Mouse (Mus musculus): ENCODE measurements at regions not wholly inside any gene's neighbourhood (a gene's known extent, or its start where the extent isn't known, plus 50 kb on each side); places are given as distances from the start of the nearest gene placed in this dataset.

GRCm38 (mm10) chr15:97141958-97142357 is 86.2 kb upstream of the Slc38a4 start:
- DNase-seq (ENCODE audit: extremely low spot score in 1 of 2, low spot score in 2 of 2): no peak
- intact Hi-C loops (cut with DNase I): no loop called here

GRCm38 (mm10) chr15:97138265-97138664 is 82.5 kb upstream of the Slc38a4 start:
- intact Hi-C loops (cut with DNase I): loop anchor here (5.0 kb wide), 2 partner anchors 171 to 186 kb away; no protein-coding TSS in a partner anchor
- DNase-seq (ENCODE audit: extremely low spot score in 1 of 2, low spot score in 2 of 2): no peak

GRCm38 (mm10) chr15:97135291-97135690 is 79.5 kb upstream of the Slc38a4 start:
- peak; percentile 50 to 51 for DNase-seq (ENCODE audit: extremely low spot score in 1 of 2, low spot score in 2 of 2)
- intact Hi-C loops (cut with DNase I): loop anchor here (5.0 kb wide), 2 partner anchors 168 to 183 kb away; no protein-coding TSS in a partner anchor

GRCm38 (mm10) chr15:97127771-97128170 is 72.0 kb upstream of the Slc38a4 start:
- no peak for DNase-seq (ENCODE audit: extremely low spot score in 1 of 2, low spot score in 2 of 2)
- intact Hi-C loops (cut with DNase I): no loop called here

- intact Hi-C loops (cut with DNase I): no loop called here
- DNase-seq (ENCODE audit: extremely low spot score in 1 of 2, low spot score in 2 of 2): no peak
These were observed 70.4 kb upstream of the Slc38a4 start for GRCm38 (mm10) chr15:97125836-97126822.

- intact Hi-C loops (cut with DNase I): no loop called here
- no peak for DNase-seq (ENCODE audit: extremely low spot score in 1 of 2, low spot score in 2 of 2)
These were observed 66.5 kb upstream of the Slc38a4 start for GRCm38 (mm10) chr15:97122263-97122662.

- no peak for DNase-seq (ENCODE audit: extremely low spot score in 1 of 2, low spot score in 2 of 2)
- intact Hi-C loops (cut with DNase I): no loop called here
These were observed 56.9 kb upstream of the Slc38a4 start for GRCm38 (mm10) chr15:97112452-97113200.

- DNase-seq (ENCODE audit: extremely low spot score in 1 of 2, low spot score in 2 of 2): no peak
- intact Hi-C loops (cut with DNase I): no loop called here
These were observed 55.8 kb upstream of the Slc38a4 start for GRCm38 (mm10) chr15:97111320-97112192.

- no peak for DNase-seq (ENCODE audit: extremely low spot score in 1 of 2, low spot score in 2 of 2)
- intact Hi-C loops (cut with DNase I): no loop called here
These were observed 52.0 kb upstream of the Slc38a4 start for GRCm38 (mm10) chr15:97107779-97108178.

- DNase-seq (ENCODE audit: extremely low spot score in 1 of 2, low spot score in 2 of 2): peak in 1 of 2 experiments; percentile 19
- intact Hi-C loops (cut with DNase I): no loop called here
These were observed 50.8 kb upstream of the Slc38a4 start for GRCm38 (mm10) chr15:97106556-97106955.
